Mouse (Mus musculus): ENCODE data around the gene Rbm47. TPM values are rescaled to one million over a fixed set of nuclear protein-coding genes. Genes with fewer than 3 reads are reported as not detected.

Gene Rbm47
- polyA plus RNA-seq, 1 experiment from 2014 or later = 1.1 TPM

- H3K4me3 ChIP-seq = no peak overlapping the region
- no peak overlapping the region for H3K27ac ChIP-seq
- no peak for DNase-seq (ENCODE audit: low spot score)
- no peaks in the 10 kb centered on the region for H3K36me3 ChIP-seq
- H3K27me3 ChIP-seq (ENCODE audit: low read depth, poor library complexity, severe bottlenecking) = no peaks in the 10 kb centered on the region
- WGBS = 77% methylated on average over 12 of the region's 12 CpGs
- H3K4me1 ChIP-seq = peaks cover 12% of the 10 kb centered on the region
- no peaks in the 10 kb centered on the region for H3K9me3 ChIP-seq (replicated peaks)
These were observed 96.1 kb downstream of the Rbm47 start for GRCm38 (mm10) chr5:66076685-66077301.

GRCm38 (mm10) chr5:66075906-66076305 is 97.0 kb downstream of the Rbm47 start:
- no peak for DNase-seq (ENCODE audit: low spot score)
- Histone ChIP-seq H3K27ac (peak overlapping the region; percentile 27; the same call in 1 of the 2 replicates), H3K4me3 (no peak overlapping the region), H3K4me1 (peaks cover 8% of the 10 kb centered on the region), H3K36me3 (no peaks in the 10 kb centered on the region), H3K27me3 (ENCODE audit: low read depth, poor library complexity, severe bottlenecking) (no peaks in the 10 kb centered on the region), H3K9me3 (replicated peaks) (no peaks in the 10 kb centered on the region)
- 97% methylated on average over 12 of the region's 12 CpGs for WGBS

GRCm38 (mm10) chr5:66075032-66075488 is 97.9 kb downstream of the Rbm47 start:
- Histone ChIP-seq H3K4me1 (peaks cover 11% of the 10 kb centered on the region), H3K4me3 (no peak overlapping the region), H3K36me3 (no peaks in the 10 kb centered on the region), H3K9me3 (replicated peaks) (no peaks in the 10 kb centered on the region), H3K27ac (peak overlapping the region; percentile 27), H3K27me3 (ENCODE audit: low read depth, poor library complexity, severe bottlenecking) (no peaks in the 10 kb centered on the region)
- WGBS = 78% methylated on average over 9 of the region's 9 CpGs
- no peak for DNase-seq (ENCODE audit: low spot score)

- 98% methylated on average over 5 of the region's 5 CpGs for WGBS
- no peaks in the 10 kb centered on the region for H3K9me3 ChIP-seq (replicated peaks)
- no peaks in the 10 kb centered on the region for H3K27me3 ChIP-seq (ENCODE audit: low read depth, poor library complexity, severe bottlenecking)
- DNase-seq (ENCODE audit: low spot score) = no peak
- H3K4me3 ChIP-seq = no peak overlapping the region
- peaks cover 18% of the 10 kb centered on the region for H3K4me1 ChIP-seq
- H3K36me3 ChIP-seq = no peaks in the 10 kb centered on the region
- no peak overlapping the region for H3K27ac ChIP-seq
These were observed 98.7 kb downstream of the Rbm47 start for GRCm38 (mm10) chr5:66074235-66074634.

GRCm38 (mm10) chr5:66073604-66074164 is 99.2 kb downstream of the Rbm47 start:
- Histone ChIP-seq H3K9me3 (replicated peaks) (no peaks in the 10 kb centered on the region), H3K4me3 (no peak overlapping the region), H3K36me3 (no peaks in the 10 kb centered on the region), H3K4me1 (peaks cover 18% of the 10 kb centered on the region), H3K27me3 (ENCODE audit: low read depth, poor library complexity, severe bottlenecking) (no peaks in the 10 kb centered on the region), H3K27ac (no peak overlapping the region)
- WGBS = 95% methylated on average over 12 of the region's 12 CpGs
- DNase-seq (ENCODE audit: low spot score) = no peak

GRCm38 (mm10) chr5:66071722-66072121 is 101.2 kb downstream of the Rbm47 start:
- no peak for DNase-seq (ENCODE audit: low spot score)
- Histone ChIP-seq H3K4me1 (peaks cover 21% of the 10 kb centered on the region), H3K27me3 (ENCODE audit: low read depth, poor library complexity, severe bottlenecking) (no peaks in the 10 kb centered on the region; the same call in 1 of the 2 replicates), H3K36me3 (no peaks in the 10 kb centered on the region), H3K4me3 (no peak overlapping the region), H3K27ac (no peak overlapping the region), H3K9me3 (replicated peaks) (no peaks in the 10 kb centered on the region)
- WGBS = 94% methylated on average over 8 of the region's 8 CpGs

GRCm38 (mm10) chr5:66070350-66070749 is 102.6 kb downstream of the Rbm47 start:
- H3K9me3 ChIP-seq (replicated peaks) = no peaks in the 10 kb centered on the region
- no peak overlapping the region for H3K27ac ChIP-seq
- peaks cover 20% of the 10 kb centered on the region for H3K4me1 ChIP-seq
- H3K4me3 ChIP-seq = 0 out of 2 replicates have a peak overlapping the region, but pooled peaks have one; percentile 53
- no peaks in the 10 kb centered on the region; the same call in 1 of the 2 replicates for H3K27me3 ChIP-seq (ENCODE audit: low read depth, poor library complexity, severe bottlenecking)
- 58% methylated on average over 2 of the region's 2 CpGs for WGBS
- DNase-seq (ENCODE audit: low spot score) = no peak
- no peaks in the 10 kb centered on the region for H3K36me3 ChIP-seq

- H3K4me1 ChIP-seq = peaks cover 13% of the 10 kb centered on the region
- H3K36me3 ChIP-seq = no peaks in the 10 kb centered on the region
- no peak overlapping the region for H3K27ac ChIP-seq
- H3K27me3 ChIP-seq (ENCODE audit: low read depth, poor library complexity, severe bottlenecking) = no peaks in the 10 kb centered on the region; the same call in 1 of the 2 replicates
- H3K9me3 ChIP-seq (replicated peaks) = no peaks in the 10 kb centered on the region
- WGBS = 8% methylated on average over 27 of the region's 27 CpGs
- H3K4me3 ChIP-seq = peak overlapping the region; percentile 53
- peak; percentile 57 for DNase-seq (ENCODE audit: low spot score)
These were observed 103.3 kb downstream of the Rbm47 start for GRCm38 (mm10) chr5:66069470-66070144.

GRCm38 (mm10) chr5:66069133-66069469 is 103.8 kb downstream of the Rbm47 start:
- Histone ChIP-seq H3K36me3 (no peaks in the 10 kb centered on the region), H3K4me3 (peak overlapping the region; percentile 53; the same call in 1 of the 2 replicates), H3K27ac (no peak overlapping the region), H3K4me1 (peaks cover 13% of the 10 kb centered on the region), H3K27me3 (ENCODE audit: low read depth, poor library complexity, severe bottlenecking) (no peaks in the 10 kb centered on the region; the same call in 1 of the 2 replicates), H3K9me3 (replicated peaks) (no peaks in the 10 kb centered on the region)
- no peak for DNase-seq (ENCODE audit: low spot score)
- WGBS = 61% methylated on average over 7 of the region's 7 CpGs

GRCm38 (mm10) chr5:66068068-66068920 is 104.6 kb downstream of the Rbm47 start:
- 89% methylated on average over 12 of the region's 12 CpGs for WGBS
- DNase-seq (ENCODE audit: low spot score) = no peak
- no peaks in the 10 kb centered on the region for H3K36me3 ChIP-seq
- H3K27me3 ChIP-seq (ENCODE audit: low read depth, poor library complexity, severe bottlenecking) = no peaks in the 10 kb centered on the region; the same call in 1 of the 2 replicates
- no peak overlapping the region for H3K4me3 ChIP-seq
- H3K9me3 ChIP-seq (replicated peaks) = no peaks in the 10 kb centered on the region
- H3K4me1 ChIP-seq = peaks cover 13% of the 10 kb centered on the region
- no peak overlapping the region for H3K27ac ChIP-seq

GRCm38 (mm10) chr5:66067219-66067618 is 105.7 kb downstream of the Rbm47 start:
- WGBS = 80% methylated on average over 7 of the region's 7 CpGs
- no peaks in the 10 kb centered on the region for H3K36me3 ChIP-seq
- no peak for DNase-seq (ENCODE audit: low spot score)
- no peaks in the 10 kb centered on the region for H3K9me3 ChIP-seq (replicated peaks)
- H3K27ac ChIP-seq = no peak overlapping the region
- H3K27me3 ChIP-seq (ENCODE audit: low read depth, poor library complexity, severe bottlenecking) = no peaks in the 10 kb centered on the region; the same call in 1 of the 2 replicates
- peaks cover 13% of the 10 kb centered on the region for H3K4me1 ChIP-seq
- no peak overlapping the region for H3K4me3 ChIP-seq

GRCm38 (mm10) chr5:66062930-66063220 is 110.0 kb downstream of the Rbm47 start:
- no peaks in the 10 kb centered on the region; the same call in 1 of the 2 replicates for H3K27me3 ChIP-seq (ENCODE audit: low read depth, poor library complexity, severe bottlenecking)
- H3K27ac ChIP-seq = no peak overlapping the region
- no peaks in the 10 kb centered on the region for H3K36me3 ChIP-seq
- WGBS = 85% methylated on average over 3 of the region's 3 CpGs
- 0 out of 2 replicates have a peak, but pooled peaks cover 3% of the 10 kb centered on the region for H3K4me1 ChIP-seq
- DNase-seq (ENCODE audit: low spot score) = no peak
- no peak overlapping the region for H3K4me3 ChIP-seq
- H3K9me3 ChIP-seq (replicated peaks) = no peaks in the 10 kb centered on the region

All from limb, embryonic 10.5 days (tissue).